Mouse (Mus musculus): Measurements from ENCODE around the gene Abcg4. TPM values are rescaled to one million over a fixed set of nuclear protein-coding genes. Genes with fewer than 3 reads are reported as not detected.
A peak's percentile ranks its signal among the peaks of the same experiment; 100 is the strongest.

Gene Abcg4
- total RNA-seq, 1 experiment from 2014 or later, result 43.4 TPM

- peak; percentile 32 for DNase-seq
Observed at GRCm38 (mm10) chr9:44239447-44239846, 49.0 kb downstream of the Abcg4 start.

- no peak for DNase-seq
Observed at GRCm38 (mm10) chr9:44238501-44239190, 49.8 kb downstream of the Abcg4 start.

GRCm38 (mm10) chr9:44237128-44237527, 51.3 kb downstream of the Abcg4 start:
- no peak for DNase-seq

- no peak for DNase-seq
Observed at GRCm38 (mm10) chr9:44236601-44237000, 51.8 kb downstream of the Abcg4 start.

GRCm38 (mm10) chr9:44234479-44235427, 53.7 kb downstream of the Abcg4 start:
- peak; percentile 66 for DNase-seq

GRCm38 (mm10) chr9:44233802-44234478, 54.5 kb downstream of the Abcg4 start, which contains the start of gene Cbl:
Cbl (minus strand) TSS chr9:44234049.
- DNase-seq, result peak; percentile 97

- no peak for DNase-seq
Observed at GRCm38 (mm10) chr9:44233021-44233801, 55.2 kb downstream of the Abcg4 start.

GRCm38 (mm10) chr9:44231609-44232008, 56.8 kb downstream of the Abcg4 start:
- DNase-seq, result no peak

- no peak for DNase-seq
Observed at GRCm38 (mm10) chr9:44225993-44226392, 62.4 kb downstream of the Abcg4 start.

Small RNA genes within 50 kb of the gene (microRNA-seq; reads per million reads assigned to microRNA genes)
- gene Gm44335, result 0.34 to 0.36 reads per million in 2 experiments

Other genes with a start within 250 kb of the Abcg4 start
- 30.8 and 37.7 TPM in 2 replicates for gene Thy1, start 245.2 kb downstream of the Abcg4 start, total RNA-seq (2021)
- gene Usp2, start 221.6 kb downstream of the Abcg4 start, total RNA-seq (2021), result 20.9 and 22.8 TPM in 2 replicates
- gene Mfrp, start 186.9 kb downstream of the Abcg4 start, total RNA-seq (2021), result not detected in 2 replicates
- gene C1qtnf5, start 181.4 kb downstream of the Abcg4 start, total RNA-seq (2021), result 9.9 and 10.9 TPM in 2 replicates
- gene Gm49380, start 175.1 kb downstream of the Abcg4 start, total RNA-seq (2021), result 0.82 and 1.5 TPM in 2 replicates
- 30.3 and 36.4 TPM in 2 replicates for gene Rnf26, start 175.1 kb downstream of the Abcg4 start, total RNA-seq (2021)
- gene Mcam, start 154.1 kb downstream of the Abcg4 start, total RNA-seq (2021), result 32.2 and 32.9 TPM in 2 replicates
- 32.7 and 36.2 TPM in 2 replicates for gene Cbl, start 54.6 kb downstream of the Abcg4 start, total RNA-seq (2021)
- 2.0 and 3.7 TPM in 2 replicates for gene Ccdc153, start 47.9 kb downstream of the Abcg4 start, total RNA-seq (2021)
- gene Pdzd3, start 37.1 kb downstream of the Abcg4 start, total RNA-seq (2021), result 0.27 TPM in 1 of 2 replicates, not detected in the other
- 18.5 and 34.8 TPM in 2 replicates for gene Nlrx1, start 20.0 kb downstream of the Abcg4 start, total RNA-seq (2021)
- 23.6 and 29.3 TPM in 2 replicates for gene Hinfp, start 17.1 kb upstream of the Abcg4 start, total RNA-seq (2021)
- 43.3 and 48.8 TPM in 2 replicates for gene C2cd2l, start 31.7 kb upstream of the Abcg4 start, total RNA-seq (2021)
- 34.3 and 34.5 TPM in 2 replicates for gene Dpagt1, start 37.4 kb upstream of the Abcg4 start, total RNA-seq (2021)
- 56.5 and 65.2 TPM in 2 replicates for gene H2afx, start 46.1 kb upstream of the Abcg4 start, total RNA-seq (2021)
- 81.2 and 102 TPM in 2 replicates for gene Hmbs, start 55.6 kb upstream of the Abcg4 start, total RNA-seq (2021)
- 52.4 and 74.6 TPM in 2 replicates for gene Vps11, start 73.1 kb upstream of the Abcg4 start, total RNA-seq (2021)
- gene Hyou1, start 90.9 kb upstream of the Abcg4 start, total RNA-seq (2021), result 144 and 148 TPM in 2 replicates
- gene Slc37a4, start 108.2 kb upstream of the Abcg4 start, total RNA-seq (2021), result 21.4 and 27.1 TPM in 2 replicates
- gene Rps25, start 118.5 kb upstream of the Abcg4 start, total RNA-seq (2021), result 1,083 and 1,176 TPM in 2 replicates
- 89.7 and 92.0 TPM in 2 replicates for gene Trappc4, start 119.0 kb upstream of the Abcg4 start, total RNA-seq (2021)
- gene Ccdc84, start 130.0 kb upstream of the Abcg4 start, total RNA-seq (2021), result 20.4 and 21.9 TPM in 2 replicates
- gene Foxr1, start 152.5 kb upstream of the Abcg4 start, total RNA-seq (2021), result not detected in 2 replicates
- not detected in 2 replicates for gene Upk2, start 166.4 kb upstream of the Abcg4 start, total RNA-seq (2021)
- 56.0 and 82.0 TPM in 2 replicates for gene Bcl9l, start 194.2 kb upstream of the Abcg4 start, total RNA-seq (2021)